Mouse (Mus musculus) neural tube, embryonic 15.5 days (tissue): ENCODE data around the gene Fam189a1. TPM values are rescaled to one million over a fixed set of nuclear protein-coding genes. Genes with fewer than 3 reads are reported as not detected.
A peak's percentile ranks its signal among the peaks of the same experiment; 100 is the strongest.

Source experiments
- ATAC-seq: fragments of 200-750 bp; cut with Nextera tagmentation; 2 replicates; pipeline ENCODE4 v1.8.0; 2017; ENCODE audit warnings: mild to moderate bottlenecking, moderate TSS enrichment, moderate library complexity; ENCODE audit not compliant: low FRiP score
- H3K27ac ChIP-seq: fragments of 300-500 bp; sonication (generic); replicated peaks from 2 replicates; pipeline ENCODE4 v1.5.1; 2015; ENCODE audit warnings: mild to moderate bottlenecking, inconsistent platforms
- H3K27me3 ChIP-seq: fragments of 300-500 bp; sonication (generic); replicated peaks from 2 replicates; pipeline ENCODE4 v1.6.1; 2015; ENCODE audit warnings: inconsistent platforms
- H3K36me3 ChIP-seq: fragments of 300-500 bp; sonication (generic); 2 replicates; pipeline ENCODE4 v1.6.1; 2015; ENCODE audit warnings: inconsistent platforms
- H3K4me1 ChIP-seq: fragments of 300-500 bp; sonication (generic); 2 replicates; pipeline ENCODE4 v1.6.1; 2015; ENCODE audit warnings: inconsistent platforms
- H3K4me2 ChIP-seq: fragments of 300-500 bp; sonication (generic); 2 replicates; pipeline ENCODE4 v1.6.1; 2015; ENCODE audit warnings: inconsistent platforms, mild to moderate bottlenecking, moderate library complexity
- H3K4me3 ChIP-seq: fragments of 300-500 bp; sonication (generic); replicated peaks from 2 replicates; pipeline ENCODE4 v1.5.1; 2015; ENCODE audit warnings: mild to moderate bottlenecking, inconsistent platforms
- H3K9ac ChIP-seq: fragments of 300-500 bp; sonication (generic); replicated peaks from 2 replicates; pipeline ENCODE4 v1.6.1; 2015; ENCODE audit warnings: mild to moderate bottlenecking, inconsistent platforms
- H3K9me3 ChIP-seq: fragments of 300-500 bp; sonication (generic); replicated peaks from 2 replicates; pipeline ENCODE4 v1.6.1; 2016; ENCODE audit warnings: inconsistent platforms
- WGBS: fragments of 180-500 bp; shearing (Covaris S2); methylation state at CpG from one replicate; pipeline ENCODE4 v1.1.7; 2015; ENCODE audit warnings: mixed read lengths; 5-methylcytosine and 5-hydroxymethylcytosine counted together
- polyA plus RNA-seq: library from polyadenylated mRNA; unstranded; fragments of >200 nt; fragmentation: Nextera tagmentation; extraction: Ambion mirVana; gene quantifications from 2 replicates; pipeline ENCODE4 v1.2.1, GENCODE M21; 2015

Fam189a1 gene
- polyA plus RNA-seq, 1 experiment from 2014 or later: 13.4 TPM

GRCm38 (mm10) chr7:64871987-64872742 is 284.2 kb downstream of the Fam189a1 start:
- Histone ChIP-seq H3K4me1 (peaks cover 37% of the 10 kb centered on the region), H3K9ac (peak overlapping the region; percentile 93), H3K36me3 (no peaks in the 10 kb centered on the region), H3K27ac (peak overlapping the region; percentile 97), H3K27me3 (no peaks in the 10 kb centered on the region), H3K9me3 (no peaks in the 10 kb centered on the region), H3K4me2 (peak overlapping the region; percentile 88), H3K4me3 (peak overlapping the region; percentile 96)
- ATAC-seq: no peak; the same call in 1 of the 2 replicates
- WGBS: under 1% methylated on average over 33 of the region's 33 CpGs

GRCm38 (mm10) chr7:64869549-64870065 is 286.8 kb downstream of the Fam189a1 start:
- WGBS: 65% methylated on average over 6 of the region's 6 CpGs
- Histone ChIP-seq H3K27me3 (no peaks in the 10 kb centered on the region), H3K4me3 (no peak overlapping the region), H3K4me2 (peak overlapping the region; percentile 88), H3K4me1 (peaks cover 37% of the 10 kb centered on the region), H3K36me3 (no peaks in the 10 kb centered on the region), H3K9me3 (no peaks in the 10 kb centered on the region), H3K27ac (no peak overlapping the region), H3K9ac (no peak overlapping the region)
- no peak for ATAC-seq

DNA sequence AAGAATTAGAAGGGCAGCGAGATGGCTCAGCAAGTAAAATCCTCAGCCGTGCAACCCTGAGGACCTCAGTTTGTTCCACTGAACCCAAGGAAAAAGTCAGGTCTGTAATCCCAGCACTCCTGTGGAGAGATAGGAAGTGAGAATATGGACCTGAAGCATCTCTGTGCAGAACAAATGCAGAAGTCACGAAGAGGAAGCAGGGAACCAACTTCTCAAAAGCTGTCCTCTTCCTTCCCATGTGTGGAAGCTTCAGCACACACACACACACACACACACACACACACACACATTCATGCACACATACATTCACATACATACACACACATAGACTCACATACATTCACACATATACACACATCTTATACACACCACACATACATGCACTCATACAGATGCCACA is 292.8 kb downstream of the Fam189a1 start:
- WGBS: 88% methylated on average over 3 of the region's 3 CpGs
- Histone ChIP-seq H3K36me3 (no peaks in the 10 kb centered on the region), H3K4me3 (no peak overlapping the region), H3K4me2 (no peak overlapping the region), H3K27me3 (no peaks in the 10 kb centered on the region), H3K9ac (no peak overlapping the region), H3K4me1 (peaks cover 3% of the 10 kb centered on the region; the same call in 1 of the 2 replicates), H3K27ac (no peak overlapping the region), H3K9me3 (no peaks in the 10 kb centered on the region)
- no peak for ATAC-seq

DNA sequence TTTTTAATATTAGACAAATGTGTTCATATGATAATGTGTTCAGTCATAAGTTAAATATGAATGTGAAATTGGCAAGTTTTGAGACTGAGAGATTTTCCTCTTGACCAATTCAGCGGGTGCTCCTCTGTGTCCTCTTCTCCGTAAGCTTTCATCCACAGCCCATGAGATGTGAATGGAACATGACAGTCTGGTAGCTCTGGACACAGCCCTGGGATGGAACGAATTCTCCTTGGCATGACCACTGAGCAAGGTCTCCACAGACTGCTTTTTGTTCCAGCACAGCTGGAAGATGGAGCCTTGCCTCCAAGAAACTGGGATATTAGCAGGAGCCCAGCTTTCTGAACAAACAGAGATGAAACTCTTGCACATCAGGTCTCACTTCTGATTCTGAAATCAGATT is 293.4 kb downstream of the Fam189a1 start:
- H3K4me2 ChIP-seq: no peak overlapping the region
- no peaks in the 10 kb centered on the region for H3K27me3 ChIP-seq
- no peak for ATAC-seq
- H3K36me3 ChIP-seq: no peaks in the 10 kb centered on the region
- no peaks in the 10 kb centered on the region for H3K9me3 ChIP-seq
- no peaks in the 10 kb centered on the region for H3K4me1 ChIP-seq
- no peak overlapping the region for H3K9ac ChIP-seq
- no peak overlapping the region for H3K27ac ChIP-seq
- no peak overlapping the region for H3K4me3 ChIP-seq
- WGBS: 87% methylated on average over 3 of the region's 3 CpGs

DNA sequence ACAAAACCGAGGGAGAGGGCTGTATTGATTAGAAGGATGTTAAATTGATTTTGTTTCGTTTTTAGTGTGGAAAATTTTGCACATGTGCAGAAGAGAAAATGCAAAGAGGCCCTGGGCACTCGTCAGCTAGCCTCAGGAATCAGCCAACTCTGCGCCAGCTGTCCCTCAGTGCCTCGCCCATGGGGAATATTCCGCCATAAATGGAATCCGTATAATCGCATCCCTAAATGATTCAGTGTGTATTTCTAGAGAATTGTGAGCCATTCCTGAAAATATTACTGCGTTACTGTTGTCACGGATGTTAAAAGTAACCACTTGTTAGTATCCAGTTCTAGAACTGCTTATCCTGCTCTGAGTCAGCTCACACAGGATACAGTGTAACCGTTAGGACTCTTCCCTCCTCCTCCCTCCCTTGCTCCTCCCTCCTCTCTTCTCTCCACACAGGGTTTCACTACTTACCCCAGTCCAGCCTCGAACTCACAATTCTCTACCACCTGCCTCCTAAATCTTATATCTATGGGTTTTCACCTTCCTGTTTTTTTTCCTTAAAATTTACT is 299.8 kb downstream of the Fam189a1 start:
- H3K9me3 ChIP-seq: no peaks in the 10 kb centered on the region
- WGBS: 37% methylated on average over 12 of the region's 12 CpGs
- H3K4me2 ChIP-seq: peak overlapping the region; percentile 43
- peak overlapping the region; percentile 72; the same call in 1 of the 2 replicates for H3K27ac ChIP-seq
- no peaks in the 10 kb centered on the region for H3K27me3 ChIP-seq
- peak overlapping the region; percentile 14 for H3K4me3 ChIP-seq
- ATAC-seq: 0 out of 2 replicates have a peak, but pooled peaks have one; percentile 47
- no peak overlapping the region for H3K9ac ChIP-seq
- peaks cover 16% of the 10 kb centered on the region for H3K4me1 ChIP-seq
- H3K36me3 ChIP-seq: no peaks in the 10 kb centered on the region

DNA sequence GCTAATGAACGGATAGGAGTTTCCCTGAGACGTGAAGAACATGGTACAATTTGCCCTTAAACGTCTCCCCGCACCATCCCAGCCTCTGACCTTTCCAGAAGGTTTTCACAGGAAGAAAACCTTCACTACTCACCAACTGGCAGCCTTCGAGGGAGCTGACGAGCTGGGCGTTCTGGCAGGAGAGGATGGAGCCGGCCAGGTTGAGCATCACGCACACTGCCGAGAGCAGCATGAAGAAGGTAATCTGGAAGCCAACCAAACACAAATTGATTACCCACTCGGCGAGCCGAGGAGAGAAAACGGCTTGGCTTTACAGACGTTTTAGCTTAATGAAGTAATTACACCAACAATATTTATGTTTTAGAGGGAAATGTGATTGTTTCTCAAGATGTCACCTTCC is 300.4 kb downstream of the Fam189a1 start:
- ATAC-seq: 0 out of 2 replicates have a peak, but pooled peaks have one; percentile 47
- Histone ChIP-seq H3K36me3 (no peaks in the 10 kb centered on the region), H3K9me3 (no peaks in the 10 kb centered on the region), H3K9ac (no peak overlapping the region), H3K27me3 (no peaks in the 10 kb centered on the region), H3K27ac (peak overlapping the region; percentile 72; the same call in 1 of the 2 replicates), H3K4me1 (peaks cover 16% of the 10 kb centered on the region), H3K4me2 (peak overlapping the region; percentile 43), H3K4me3 (peak overlapping the region; percentile 14)
- WGBS: 19% methylated on average over 15 of the region's 15 CpGs

DNA sequence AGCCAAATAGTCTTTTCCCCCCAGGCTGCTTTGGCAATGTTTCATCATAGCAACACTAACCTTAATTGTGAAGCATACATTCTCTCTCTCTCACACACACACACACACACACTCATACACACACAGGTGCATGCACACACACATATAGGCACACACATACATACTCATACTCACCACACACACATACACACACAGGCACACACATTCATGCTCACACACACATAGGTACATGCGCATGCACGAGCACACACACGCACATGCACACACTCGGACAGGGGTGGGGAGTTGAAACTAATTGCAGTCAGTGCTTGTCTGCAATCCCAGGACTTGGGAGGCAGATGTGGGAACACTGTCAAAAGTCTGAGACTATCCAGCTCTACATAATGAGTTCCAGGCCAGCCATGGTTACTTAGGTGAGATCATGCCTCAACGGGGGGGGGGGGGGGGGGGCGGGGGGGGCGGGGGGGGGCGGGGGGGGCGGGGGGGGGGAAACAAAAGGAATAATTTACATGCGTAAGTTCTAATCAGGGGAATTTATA is 300.9 kb downstream of the Fam189a1 start:
- 0 out of 2 replicates have a peak overlapping the region, but pooled peaks have one; percentile 72 for H3K27ac ChIP-seq
- H3K9ac ChIP-seq: no peak overlapping the region
- H3K4me3 ChIP-seq: no peak overlapping the region
- H3K36me3 ChIP-seq: no peaks in the 10 kb centered on the region
- H3K9me3 ChIP-seq: no peaks in the 10 kb centered on the region
- WGBS: 59% methylated on average over 7 of the region's 10 CpGs
- no peaks in the 10 kb centered on the region for H3K27me3 ChIP-seq
- peak overlapping the region; percentile 43 for H3K4me2 ChIP-seq
- no peak; the same call in 1 of the 2 replicates for ATAC-seq
- H3K4me1 ChIP-seq: peaks cover 16% of the 10 kb centered on the region

DNA sequence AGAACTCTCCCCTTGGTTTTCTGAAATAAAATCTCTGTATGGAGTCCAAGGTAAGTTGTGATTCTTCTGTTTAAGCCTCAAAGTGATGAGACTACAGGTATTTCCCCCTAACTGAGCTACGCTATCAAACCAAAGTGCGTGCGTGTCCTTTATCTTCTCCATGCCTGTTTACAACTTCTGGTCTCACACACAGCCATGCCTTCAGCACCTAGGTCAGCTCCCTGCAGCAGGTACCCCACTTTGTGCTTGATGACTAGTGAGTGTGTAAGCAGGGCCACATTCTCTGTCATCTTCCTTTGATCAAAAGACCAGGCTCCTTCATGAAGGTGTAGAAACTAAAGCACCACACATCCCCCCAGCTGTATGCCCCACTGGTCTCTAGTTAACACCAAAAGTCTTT is 305.6 kb downstream of the Fam189a1 start:
- no peak for ATAC-seq
- no peak overlapping the region for H3K4me3 ChIP-seq
- no peaks in the 10 kb centered on the region for H3K27me3 ChIP-seq
- no peaks in the 10 kb centered on the region for H3K36me3 ChIP-seq
- no peaks in the 10 kb centered on the region for H3K9me3 ChIP-seq
- WGBS: 55% methylated on average over 3 of the region's 3 CpGs
- H3K4me1 ChIP-seq: peaks cover 4% of the 10 kb centered on the region
- H3K27ac ChIP-seq: no peak overlapping the region
- no peak overlapping the region for H3K9ac ChIP-seq
- H3K4me2 ChIP-seq: no peak overlapping the region

- no peaks in the 10 kb centered on the region for H3K27me3 ChIP-seq
- H3K9me3 ChIP-seq: no peaks in the 10 kb centered on the region
- no peak overlapping the region for H3K27ac ChIP-seq
- no peak for ATAC-seq
- H3K4me1 ChIP-seq: no peaks in the 10 kb centered on the region
- H3K4me2 ChIP-seq: no peak overlapping the region
- H3K4me3 ChIP-seq: no peak overlapping the region
- H3K9ac ChIP-seq: no peak overlapping the region
- 86% methylated on average over 5 of the region's 5 CpGs for WGBS
- no peaks in the 10 kb centered on the region for H3K36me3 ChIP-seq
Measured at GRCm38 (mm10) chr7:64847366-64847899, 308.9 kb downstream of the Fam189a1 start.

DNA sequence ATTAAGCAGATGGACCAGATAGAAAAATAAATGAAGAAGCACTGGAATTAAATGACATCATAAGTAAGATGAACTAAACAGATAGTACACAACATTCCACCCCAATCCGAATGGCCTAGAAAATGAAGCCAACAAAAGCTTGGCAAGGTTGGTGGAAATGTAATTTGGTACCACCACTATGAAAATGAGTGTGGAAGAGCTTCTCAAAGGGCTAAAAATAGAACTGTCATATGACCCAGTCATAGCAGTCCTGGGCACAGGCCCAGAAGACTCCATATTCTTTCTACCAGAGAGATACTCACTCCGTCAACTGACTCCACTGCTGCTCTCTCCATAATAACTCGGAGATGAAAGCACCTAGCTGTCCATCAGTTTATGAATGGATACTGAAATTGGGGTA is 310.3 kb downstream of the Fam189a1 start:
- no peak overlapping the region for H3K27ac ChIP-seq
- no peak for ATAC-seq
- no peak overlapping the region for H3K4me3 ChIP-seq
- 85% methylated on average over 3 of the region's 3 CpGs for WGBS
- no peak overlapping the region for H3K9ac ChIP-seq
- H3K36me3 ChIP-seq: no peaks in the 10 kb centered on the region
- no peak overlapping the region for H3K4me2 ChIP-seq
- H3K27me3 ChIP-seq: no peaks in the 10 kb centered on the region
- H3K9me3 ChIP-seq: no peaks in the 10 kb centered on the region
- peaks cover 6% of the 10 kb centered on the region for H3K4me1 ChIP-seq

DNA sequence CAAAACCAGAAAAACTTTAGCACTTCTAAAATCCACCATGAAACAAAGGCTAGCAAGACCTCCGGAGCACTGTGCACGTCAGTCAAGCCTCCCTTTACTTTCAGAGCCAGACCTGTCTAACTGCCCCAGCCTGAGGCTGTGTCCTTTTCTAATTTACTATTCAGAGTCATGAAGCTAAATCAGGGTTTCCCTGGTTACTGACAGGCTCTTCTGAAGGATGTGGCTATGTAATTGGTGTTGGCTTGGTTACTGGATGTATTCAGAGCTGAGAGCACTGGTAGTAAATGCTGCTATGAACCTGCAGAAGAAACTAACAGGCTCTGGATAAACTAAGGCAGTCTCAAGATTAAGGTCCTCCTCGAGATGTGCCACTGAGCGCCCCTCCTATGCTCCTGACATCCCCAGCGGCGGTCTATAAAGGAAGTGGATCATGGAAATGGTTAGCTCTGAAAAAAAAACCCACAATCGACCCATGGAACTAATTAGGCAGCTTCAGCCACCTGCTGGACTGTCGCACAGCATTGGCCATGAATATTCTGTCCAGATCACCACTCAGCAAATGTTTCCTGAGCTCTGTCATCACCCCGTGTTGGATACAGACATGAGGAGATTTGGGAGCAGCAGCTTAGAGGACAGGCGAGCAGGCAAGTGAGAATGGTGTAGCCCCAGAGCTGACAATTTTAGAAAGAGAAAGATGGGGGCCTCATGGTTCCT is 315.3 kb downstream of the Fam189a1 start:
- peak overlapping the region; percentile 69 for H3K27ac ChIP-seq
- H3K9ac ChIP-seq: no peak overlapping the region
- 0 out of 2 replicates have a peak overlapping the region, but pooled peaks have one; percentile 13 for H3K4me2 ChIP-seq
- H3K9me3 ChIP-seq: no peaks in the 10 kb centered on the region
- no peaks in the 10 kb centered on the region for H3K36me3 ChIP-seq
- H3K4me1 ChIP-seq: peaks cover 21% of the 10 kb centered on the region
- ATAC-seq: peak; percentile 85
- 13% methylated on average over 10 of the region's 10 CpGs for WGBS
- no peaks in the 10 kb centered on the region for H3K27me3 ChIP-seq
- H3K4me3 ChIP-seq: no peak overlapping the region
